Mouse (Mus musculus): ENCODE results near the gene Angel2. TPM values are rescaled to one million over a fixed set of nuclear protein-coding genes. Genes with fewer than 3 reads are reported as not detected.

Gene Angel2
- total RNA-seq, 2 experiments from 2014 or later, result 56.2 to 57.5 TPM

DNA sequence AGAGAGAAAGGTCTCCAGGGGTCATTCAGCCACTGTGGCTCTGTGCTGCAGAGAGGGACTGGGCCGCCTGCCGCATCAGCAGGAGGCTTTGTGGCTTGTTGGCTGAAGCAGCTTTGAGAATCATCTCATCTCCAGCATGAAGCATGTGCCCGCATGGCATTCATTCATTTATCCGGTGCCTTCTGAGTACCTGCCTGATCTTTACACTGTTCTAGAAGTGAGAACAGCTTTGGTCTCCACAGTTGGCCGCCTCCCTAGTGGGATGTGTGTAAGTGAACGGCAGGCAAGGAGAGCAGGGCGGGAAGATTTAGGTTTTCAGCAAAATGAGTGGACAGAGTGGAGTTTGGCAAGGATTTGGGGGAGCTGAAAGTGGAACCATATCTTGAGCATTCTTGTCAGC, 14.9 kb downstream of the Angel2 start:
- H3K4me3 ChIP-seq, result no peak overlapping the region
- intact Hi-C loops (cut with DNase I), result loop anchor here (5.0 to 10.0 kb wide), 2 partner anchors 82 to 335 kb away; no protein-coding TSS in a partner anchor
- no peak for DNase-seq (ENCODE audit: extremely low spot score in 1 of 2, low spot score in 2 of 2)
- H3K27ac ChIP-seq, result no peak overlapping the region
- no peak for TF ChIP-seq CTCF (IDR thresholded peaks at IDR 0.05)

- intact Hi-C loops (cut with DNase I), result loop anchor here (1.0 to 10.0 kb wide), 4 partner anchors 45 to 331 kb away; no protein-coding TSS in a partner anchor
- H3K27ac ChIP-seq, result no peak overlapping the region
- TF ChIP-seq CTCF (IDR thresholded peaks at IDR 0.05), result peak; percentile 90
- peak; percentile 68 to 77 for DNase-seq (ENCODE audit: extremely low spot score in 1 of 2, low spot score in 2 of 2)
- H3K4me3 ChIP-seq, result no peak overlapping the region
Measured at GRCm38 (mm10) chr1:190944109-190944760, 19.3 kb downstream of the Angel2 start.

- Histone ChIP-seq H3K27ac (no peak overlapping the region), H3K4me3 (no peak overlapping the region)
- intact Hi-C loops (cut with DNase I), result loop anchor here (5.0 to 10.0 kb wide), 2 partner anchors 229 to 327 kb away; no protein-coding TSS in a partner anchor
- no peak for TF ChIP-seq CTCF (IDR thresholded peaks at IDR 0.05)
- no peak for DNase-seq (ENCODE audit: extremely low spot score in 1 of 2, low spot score in 2 of 2)
Measured at GRCm38 (mm10) chr1:190947986-190948385, 23.1 kb downstream of the Angel2 start.

GRCm38 (mm10) chr1:190948439-190948838, 23.5 kb downstream of the Angel2 start:
- H3K27ac ChIP-seq, result no peak overlapping the region
- no peak for DNase-seq (ENCODE audit: extremely low spot score in 1 of 2, low spot score in 2 of 2)
- TF ChIP-seq CTCF (IDR thresholded peaks at IDR 0.05), result no peak
- no peak overlapping the region for H3K4me3 ChIP-seq
- intact Hi-C loops (cut with DNase I), result loop anchor here (5.0 to 10.0 kb wide), 2 partner anchors 229 to 326 kb away; no protein-coding TSS in a partner anchor

GRCm38 (mm10) chr1:190948846-190949245, 23.9 kb downstream of the Angel2 start:
- no peak for TF ChIP-seq CTCF (IDR thresholded peaks at IDR 0.05)
- no peak for DNase-seq (ENCODE audit: extremely low spot score in 1 of 2, low spot score in 2 of 2)
- intact Hi-C loops (cut with DNase I), result loop anchor here (5.0 to 10.0 kb wide), 2 partner anchors 228 to 326 kb away; no protein-coding TSS in a partner anchor
- H3K27ac ChIP-seq, result no peak overlapping the region
- H3K4me3 ChIP-seq, result no peak overlapping the region

GRCm38 (mm10) chr1:190951014-190951413, 26.1 kb downstream of the Angel2 start:
- DNase-seq (ENCODE audit: extremely low spot score in 1 of 2, low spot score in 2 of 2), result no peak
- H3K4me3 ChIP-seq, result no peak overlapping the region
- H3K27ac ChIP-seq, result no peak overlapping the region
- no peak for TF ChIP-seq CTCF (IDR thresholded peaks at IDR 0.05)
- intact Hi-C loops (cut with DNase I), result no loop called here

DNA sequence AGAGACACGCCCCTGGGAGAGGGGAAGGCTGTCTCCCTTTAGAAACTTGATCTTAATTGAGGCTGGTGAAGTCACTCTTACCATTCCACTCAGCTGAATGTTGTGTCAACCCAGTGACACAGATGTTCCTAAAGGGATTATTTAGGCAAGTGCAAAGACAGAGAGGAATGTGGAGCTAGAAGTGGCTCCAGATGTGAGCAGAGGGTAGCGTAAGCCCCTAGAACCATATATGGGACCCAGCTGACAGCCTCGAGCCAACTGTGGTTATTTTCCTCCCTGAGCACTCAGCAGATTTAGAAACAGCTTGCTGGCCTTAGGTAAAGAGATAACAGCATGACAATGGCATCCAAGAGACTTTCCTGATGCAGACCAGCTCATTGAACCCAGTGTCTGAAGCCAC, 28.1 kb downstream of the Angel2 start:
- TF ChIP-seq CTCF (IDR thresholded peaks at IDR 0.05), result no peak
- intact Hi-C loops (cut with DNase I), result no loop called here
- Histone ChIP-seq H3K27ac (no peak overlapping the region), H3K4me3 (no peak overlapping the region)
- no peak for DNase-seq (ENCODE audit: extremely low spot score in 1 of 2, low spot score in 2 of 2)

GRCm38 (mm10) chr1:190958821-190959220, 33.9 kb downstream of the Angel2 start:
- no peak for TF ChIP-seq CTCF (IDR thresholded peaks at IDR 0.05)
- no peak for DNase-seq (ENCODE audit: extremely low spot score in 1 of 2, low spot score in 2 of 2)
- intact Hi-C loops (cut with DNase I), result no loop called here
- H3K27ac ChIP-seq, result no peak overlapping the region
- no peak overlapping the region for H3K4me3 ChIP-seq

DNA sequence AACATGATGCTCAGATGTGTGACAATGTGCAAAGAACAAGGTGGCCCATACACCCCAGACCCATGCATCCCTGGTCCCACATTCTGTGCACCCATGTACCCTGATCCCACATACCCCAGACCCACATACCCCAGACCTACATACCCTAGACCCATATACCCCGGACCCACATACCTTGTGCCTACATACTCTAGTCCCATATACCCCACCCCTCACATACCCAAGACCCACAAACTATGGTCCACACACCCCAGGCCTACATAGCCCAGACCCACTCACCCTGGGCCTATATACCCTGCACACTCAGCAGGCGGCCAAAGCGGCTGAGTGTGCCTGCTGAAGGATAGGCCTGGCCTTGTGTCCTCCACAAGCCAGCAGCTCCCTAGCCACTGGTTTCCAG, 37.8 kb downstream of the Angel2 start:
- intact Hi-C loops (cut with DNase I), result no loop called here
- Histone ChIP-seq H3K4me3 (no peak overlapping the region), H3K27ac (no peak overlapping the region)
- DNase-seq (ENCODE audit: extremely low spot score in 1 of 2, low spot score in 2 of 2), result no peak
- no peak for TF ChIP-seq CTCF (IDR thresholded peaks at IDR 0.05)

- no peak for TF ChIP-seq CTCF (IDR thresholded peaks at IDR 0.05)
- H3K4me3 ChIP-seq, result no peak overlapping the region
- intact Hi-C loops (cut with DNase I), result no loop called here
- no peak overlapping the region for H3K27ac ChIP-seq
- no peak for DNase-seq (ENCODE audit: extremely low spot score in 1 of 2, low spot score in 2 of 2)
Measured at GRCm38 (mm10) chr1:190964992-190965780, 40.3 kb downstream of the Angel2 start.

DNA sequence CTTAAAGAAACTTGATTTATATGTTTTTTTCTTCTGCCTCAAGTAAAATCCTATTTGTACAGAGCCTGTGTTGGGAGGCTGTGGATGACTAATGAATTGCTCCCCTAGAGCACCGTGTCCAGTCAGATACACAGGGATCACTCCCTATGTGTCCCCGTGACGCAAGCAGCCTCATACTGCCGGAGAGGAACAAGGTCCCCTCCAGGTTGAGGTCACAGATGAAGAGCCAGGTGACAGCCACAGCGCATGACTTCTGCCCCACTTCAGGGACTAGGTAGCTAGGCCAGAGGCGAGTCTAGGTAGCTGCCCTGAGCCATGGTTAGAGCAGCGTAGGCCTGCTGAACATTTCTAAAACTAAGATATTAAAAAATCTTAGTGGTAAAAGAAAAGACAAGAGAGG, 43.1 kb downstream of the Angel2 start:
- intact Hi-C loops (cut with DNase I), result no loop called here
- Histone ChIP-seq H3K27ac (no peak overlapping the region), H3K4me3 (no peak overlapping the region)
- DNase-seq (ENCODE audit: extremely low spot score in 1 of 2, low spot score in 2 of 2), result no peak
- no peak for TF ChIP-seq CTCF (IDR thresholded peaks at IDR 0.05)

All from left cerebral cortex, adult 2 months (tissue).